Mouse (Mus musculus): ENCODE measurements at regions not wholly inside any gene's neighbourhood (a gene's known extent, or its start where the extent isn't known, plus 50 kb on each side); places are given as distances from the start of the nearest gene placed in this dataset.
"Not testable (repeated sequence)": the region's sequence is repeated elsewhere in the genome, so short reads cannot be mapped to it uniquely, and the experiment has no call there.

DNA sequence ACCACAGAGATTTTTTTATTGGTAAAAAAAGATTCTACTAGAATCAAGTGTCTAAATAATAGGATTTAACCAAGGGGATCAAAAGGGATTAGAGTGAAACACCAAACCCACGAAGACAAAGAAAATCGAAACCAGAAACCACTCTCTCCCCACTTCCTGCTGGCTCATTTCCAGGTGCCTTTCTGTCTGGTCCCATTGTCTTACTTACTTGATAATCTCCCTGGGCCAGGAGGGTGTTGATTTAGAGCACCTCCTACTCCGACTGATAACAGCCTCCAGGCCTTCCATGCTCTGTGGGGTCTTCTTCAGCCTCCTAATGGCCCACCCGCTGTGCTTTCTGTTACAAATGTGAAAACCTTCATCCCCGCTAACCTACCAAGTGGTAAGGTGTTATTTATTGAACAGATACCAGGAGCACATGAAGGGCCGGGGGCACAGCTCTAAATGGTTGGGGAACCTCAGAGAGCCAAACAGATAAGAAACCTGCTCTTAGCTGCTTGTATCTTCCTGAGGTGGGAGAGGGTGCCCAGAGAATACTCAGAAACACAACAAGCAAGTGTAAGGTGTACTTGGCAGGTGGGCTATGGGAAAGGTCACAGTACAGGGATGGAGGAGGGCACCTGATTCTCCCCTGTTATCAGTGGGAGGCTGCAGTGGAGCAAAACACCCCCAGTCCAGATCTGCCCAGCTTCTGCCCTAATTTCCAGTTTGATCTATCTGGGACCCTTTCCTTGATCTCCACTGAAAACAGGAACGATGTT is 72.6 kb upstream of the Cpsf6 start:
- no peaks in the 10 kb centered on the region for H3K36me3 ChIP-seq (ENCODE audit: control insufficient read depth, insufficient read depth, low read length)
- no peak overlapping the region for H3K4me2 ChIP-seq (replicated peaks; ENCODE audit: low read depth, low read length, severe bottlenecking)
- H3K27me3 ChIP-seq (ENCODE audit: control insufficient read depth, insufficient read depth, low read length) = no peaks in the 10 kb centered on the region
- H3K9ac ChIP-seq (ENCODE audit: low read depth, low read length, severe bottlenecking) = no peak overlapping the region
- DNase-seq (ENCODE audit: low spot score) (no peak), ATAC-seq (ENCODE audit: low FRiP score, low read depth) (no peak)
- no peak for TF ChIP-seq POLR2A (IDR thresholded peaks at IDR 0.05; ENCODE audit: borderline replicate concordance, extremely low read depth, insufficient read depth, insufficient read length)
- WGBS = 40% methylated on average over 7 of the region's 7 CpGs
- peaks cover 4% of the 10 kb centered on the region; the same call in 1 of the 2 replicates for H3K4me1 ChIP-seq (ENCODE audit: control insufficient read depth, insufficient read depth, low read length)
- no peak overlapping the region for H3K27ac ChIP-seq (replicated peaks; ENCODE audit: low read depth, low read length)
- no peaks in the 10 kb centered on the region for H3K9me3 ChIP-seq (ENCODE audit: control insufficient read depth, low read length)
- no peak overlapping the region for H3K4me3 ChIP-seq (replicated peaks; ENCODE audit: low read length)

DNA sequence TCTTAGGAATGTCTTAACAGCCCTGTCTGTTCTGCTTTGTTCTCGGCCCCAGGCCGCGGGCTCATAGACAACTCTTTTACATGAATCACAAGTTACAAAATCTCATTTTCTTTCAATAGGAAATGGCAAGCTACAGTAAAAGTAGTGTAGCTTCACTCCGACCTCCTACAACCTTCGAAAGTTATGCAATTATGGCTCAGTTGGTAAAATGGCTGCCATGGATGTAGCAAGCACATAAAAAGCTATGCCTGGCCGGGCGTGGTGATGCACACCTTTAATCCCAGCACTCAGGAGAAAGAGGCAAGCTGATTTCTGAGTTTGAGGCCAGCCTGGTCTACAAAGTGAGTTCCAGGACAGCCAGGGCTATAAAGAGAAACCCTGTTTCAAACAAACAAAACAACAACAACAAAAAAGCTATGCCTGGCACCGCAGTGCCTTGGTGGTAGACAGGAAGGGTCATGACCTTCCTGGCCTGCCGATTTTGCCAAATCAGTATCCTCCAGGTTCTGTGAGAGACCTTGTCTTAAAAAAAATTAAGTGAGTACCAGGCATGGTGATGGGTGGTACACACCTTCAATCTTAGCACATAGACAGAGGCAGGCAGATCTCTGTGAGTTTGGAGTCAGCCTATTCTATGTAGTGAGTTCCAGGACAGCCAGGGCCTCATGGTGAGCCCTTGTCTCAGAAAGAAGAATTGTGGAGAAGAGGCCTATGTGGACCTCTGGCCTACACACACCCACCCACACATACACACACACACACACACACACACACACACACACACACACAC is 71.8 kb upstream of the Cpsf6 start:
- 90% methylated on average over 9 of the region's 9 CpGs for WGBS
- Histone ChIP-seq H3K4me3 (replicated peaks; ENCODE audit: low read length) (no peak overlapping the region), H3K27ac (replicated peaks; ENCODE audit: low read depth, low read length) (no peak overlapping the region), H3K9me3 (ENCODE audit: control insufficient read depth, low read length) (no peaks in the 10 kb centered on the region), H3K4me1 (ENCODE audit: control insufficient read depth, insufficient read depth, low read length) (no peaks in the 10 kb centered on the region), H3K36me3 (ENCODE audit: control insufficient read depth, insufficient read depth, low read length) (no peaks in the 10 kb centered on the region), H3K9ac (ENCODE audit: low read depth, low read length, severe bottlenecking) (no peak overlapping the region), H3K4me2 (replicated peaks; ENCODE audit: low read depth, low read length, severe bottlenecking) (no peak overlapping the region), H3K27me3 (ENCODE audit: control insufficient read depth, insufficient read depth, low read length) (no peaks in the 10 kb centered on the region)
- ATAC-seq (ENCODE audit: low FRiP score, low read depth) (no peak), DNase-seq (ENCODE audit: low spot score) (no peak)
- TF ChIP-seq POLR2A (IDR thresholded peaks at IDR 0.05; ENCODE audit: borderline replicate concordance, extremely low read depth, insufficient read depth, insufficient read length) = no peak

DNA sequence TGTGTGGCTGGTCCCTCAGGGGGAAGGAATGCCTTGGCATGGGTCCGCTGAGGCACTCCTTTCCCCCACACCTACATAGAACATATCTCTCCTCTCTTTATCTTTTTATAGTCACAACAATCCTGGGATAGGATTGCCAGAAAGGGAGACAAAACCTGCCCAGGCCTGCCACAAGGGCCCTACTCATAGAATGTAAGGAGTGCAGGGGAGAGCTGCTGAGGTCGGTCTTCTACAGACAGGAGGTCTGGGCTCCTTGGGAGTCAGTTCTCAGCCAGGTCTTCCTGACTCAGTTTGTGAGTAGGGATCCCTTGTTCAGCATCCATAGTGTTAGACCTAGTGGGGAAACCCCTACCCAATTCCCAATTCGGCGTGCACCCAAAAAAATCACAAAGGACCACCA is 70.8 kb upstream of the Cpsf6 start:
- Histone ChIP-seq H3K27me3 (ENCODE audit: control insufficient read depth, insufficient read depth, low read length) (no peaks in the 10 kb centered on the region), H3K4me3 (replicated peaks; ENCODE audit: low read length) (no peak overlapping the region), H3K9me3 (ENCODE audit: control insufficient read depth, low read length) (no peaks in the 10 kb centered on the region), H3K36me3 (ENCODE audit: control insufficient read depth, insufficient read depth, low read length) (no peaks in the 10 kb centered on the region), H3K27ac (replicated peaks; ENCODE audit: low read depth, low read length) (no peak overlapping the region), H3K4me2 (replicated peaks; ENCODE audit: low read depth, low read length, severe bottlenecking) (no peak overlapping the region), H3K9ac (ENCODE audit: low read depth, low read length, severe bottlenecking) (no peak overlapping the region), H3K4me1 (ENCODE audit: control insufficient read depth, insufficient read depth, low read length) (no peaks in the 10 kb centered on the region)
- 92% methylated on average over 4 of the region's 4 CpGs for WGBS
- DNase-seq (ENCODE audit: low spot score) (no peak), ATAC-seq (ENCODE audit: low FRiP score, low read depth) (no peak)
- no peak for TF ChIP-seq POLR2A (IDR thresholded peaks at IDR 0.05; ENCODE audit: borderline replicate concordance, extremely low read depth, insufficient read depth, insufficient read length)

DNA sequence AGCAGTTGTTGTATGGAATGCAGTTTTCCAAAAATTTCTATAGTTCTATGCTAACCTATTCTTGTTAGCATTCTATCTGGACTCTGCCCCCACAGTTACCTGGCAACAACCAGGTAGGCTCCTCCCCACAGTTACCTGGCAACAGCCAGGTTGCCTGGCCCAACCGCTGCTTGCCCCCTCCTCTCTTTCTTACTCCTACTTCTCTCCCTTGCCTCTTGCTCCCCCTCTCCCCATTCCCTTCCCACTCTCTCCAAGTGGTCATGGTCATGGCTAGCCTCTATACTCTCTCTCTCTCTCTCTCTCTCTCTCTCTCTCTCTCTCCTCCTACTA is 70.4 kb upstream of the Cpsf6 start:
- ATAC-seq (ENCODE audit: low FRiP score, low read depth) (no peak), DNase-seq (ENCODE audit: low spot score) (no peak)
- Histone ChIP-seq H3K4me1 (ENCODE audit: control insufficient read depth, insufficient read depth, low read length) (no peaks in the 10 kb centered on the region), H3K4me3 (replicated peaks; ENCODE audit: low read length) (no peak overlapping the region), H3K27ac (replicated peaks; ENCODE audit: low read depth, low read length) (no peak overlapping the region), H3K9me3 (ENCODE audit: control insufficient read depth, low read length) (no peaks in the 10 kb centered on the region), H3K4me2 (replicated peaks; ENCODE audit: low read depth, low read length, severe bottlenecking) (no peak overlapping the region), H3K9ac (ENCODE audit: low read depth, low read length, severe bottlenecking) (no peak overlapping the region), H3K36me3 (ENCODE audit: control insufficient read depth, insufficient read depth, low read length) (no peaks in the 10 kb centered on the region), H3K27me3 (ENCODE audit: control insufficient read depth, insufficient read depth, low read length) (no peaks in the 10 kb centered on the region)
- TF ChIP-seq POLR2A (IDR thresholded peaks at IDR 0.05; ENCODE audit: borderline replicate concordance, extremely low read depth, insufficient read depth, insufficient read length) = no peak
- WGBS = 83% methylated on average over 1 of the region's 1 CpGs

DNA sequence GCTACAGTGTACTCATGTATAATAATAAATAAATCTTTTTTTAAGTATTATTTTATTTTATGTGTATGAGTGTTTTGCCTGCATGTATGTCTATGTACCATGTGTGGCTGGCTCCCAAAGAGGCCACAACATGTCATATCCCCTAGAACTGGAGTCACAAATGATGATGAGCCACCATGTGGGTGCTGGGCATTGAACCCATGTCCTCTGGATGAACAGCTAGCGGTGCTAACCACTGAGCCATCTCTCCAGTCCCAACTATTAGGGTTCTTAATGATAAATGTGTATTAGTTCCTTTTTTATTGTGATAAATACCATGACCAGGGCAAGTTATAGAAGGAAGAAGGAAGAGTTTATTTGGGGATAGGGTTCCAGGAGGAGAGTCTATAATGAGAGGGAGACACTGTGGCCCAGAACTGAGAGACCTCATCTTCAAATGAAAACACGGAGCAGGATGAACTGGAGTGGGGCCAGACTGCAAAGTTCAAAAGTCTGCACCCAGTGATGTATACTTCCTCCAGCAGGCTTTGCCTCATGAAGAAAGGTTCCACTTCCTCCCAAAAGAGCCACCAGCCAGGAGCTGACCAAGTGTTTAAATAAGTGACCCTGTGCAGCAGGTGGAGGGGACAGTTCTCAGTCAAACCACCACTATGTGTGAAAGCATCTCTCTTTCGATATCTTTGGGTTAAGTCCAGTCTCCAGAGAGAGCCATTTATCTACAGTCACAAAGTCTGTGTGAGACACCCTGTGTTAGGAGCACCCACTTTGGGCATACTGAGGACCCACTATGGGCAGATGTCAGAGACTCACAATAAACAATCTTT is 69.8 kb upstream of the Cpsf6 start:
- no peak overlapping the region for H3K4me3 ChIP-seq (replicated peaks; ENCODE audit: low read length)
- no peak overlapping the region for H3K27ac ChIP-seq (replicated peaks; ENCODE audit: low read depth, low read length)
- TF ChIP-seq POLR2A (IDR thresholded peaks at IDR 0.05; ENCODE audit: borderline replicate concordance, extremely low read depth, insufficient read depth, insufficient read length) = no peak
- DNase-seq (ENCODE audit: low spot score) (no peak), ATAC-seq (ENCODE audit: low FRiP score, low read depth) (no peak)
- no peak overlapping the region for H3K9ac ChIP-seq (ENCODE audit: low read depth, low read length, severe bottlenecking)
- H3K9me3 ChIP-seq (ENCODE audit: control insufficient read depth, low read length) = no peaks in the 10 kb centered on the region
- no peaks in the 10 kb centered on the region for H3K4me1 ChIP-seq (ENCODE audit: control insufficient read depth, insufficient read depth, low read length)
- H3K27me3 ChIP-seq (ENCODE audit: control insufficient read depth, insufficient read depth, low read length) = no peaks in the 10 kb centered on the region
- 92% methylated on average over 3 of the region's 3 CpGs for WGBS
- no peak overlapping the region for H3K4me2 ChIP-seq (replicated peaks; ENCODE audit: low read depth, low read length, severe bottlenecking)
- no peaks in the 10 kb centered on the region for H3K36me3 ChIP-seq (ENCODE audit: control insufficient read depth, insufficient read depth, low read length)

DNA sequence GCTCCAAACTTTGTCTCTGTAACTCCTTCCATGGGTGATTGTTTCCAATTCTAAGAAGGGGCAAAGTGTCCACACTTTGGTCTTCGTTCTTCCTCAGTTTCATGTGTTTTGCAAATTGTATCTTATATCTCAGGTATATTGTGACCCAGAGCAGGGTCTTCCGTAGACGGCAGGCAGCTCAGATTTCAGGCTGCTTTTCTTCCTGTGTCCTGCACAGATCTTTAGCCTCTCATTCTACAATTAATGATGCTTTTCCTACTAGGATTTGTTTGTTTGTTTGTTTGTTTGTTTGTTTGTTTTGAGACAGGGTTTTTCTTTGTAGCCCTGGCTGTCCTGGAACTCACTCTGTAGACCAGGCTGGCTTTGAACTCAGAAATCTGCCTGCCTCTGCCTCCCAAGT is 69.0 kb upstream of the Cpsf6 start:
- H3K4me3 ChIP-seq (replicated peaks; ENCODE audit: low read length); H3K4me1 ChIP-seq (ENCODE audit: control insufficient read depth, insufficient read depth, low read length); H3K4me2 ChIP-seq (replicated peaks; ENCODE audit: low read depth, low read length, severe bottlenecking); H3K27me3 ChIP-seq (ENCODE audit: control insufficient read depth, insufficient read depth, low read length); H3K9me3 ChIP-seq (ENCODE audit: control insufficient read depth, low read length); ATAC-seq (ENCODE audit: low FRiP score, low read depth); DNase-seq (ENCODE audit: low spot score); H3K27ac ChIP-seq (replicated peaks; ENCODE audit: low read depth, low read length); H3K36me3 ChIP-seq (ENCODE audit: control insufficient read depth, insufficient read depth, low read length); H3K9ac ChIP-seq (ENCODE audit: low read depth, low read length, severe bottlenecking): not testable (repeated sequence)
- 89% methylated on average over 3 of the region's 3 CpGs for WGBS

All from limb, embryonic 14.5 days (tissue).